Mouse (Mus musculus) CH12.LX (cell line): Measurements from ENCODE around the gene Dnajc28.

ENCODE experiments used
- CTCF ChIP-seq, 2 experiments: IDR thresholded peaks in 1 of 2; conservative IDR thresholded peaks in 1 of 2; 2 replicates each; pipeline ENCODE4 v1.5.1; 2011 to 2012; ENCODE audit warnings: low read depth in 2 of 2, low read length in 2 of 2, improper control_type of control experiment in 1 of 2, inconsistent platforms in 1 of 2, mild to moderate bottlenecking in 1 of 2, moderate library complexity in 1 of 2
- EP300 ChIP-seq: IDR thresholded peaks from 2 replicates; pipeline ENCODE4 v1.6.1; 2011; ENCODE audit warnings: low read length, improper control_type of control experiment
- HCFC1 ChIP-seq: IDR thresholded peaks from 2 replicates; pipeline ENCODE4 v1.6.1; 2012; ENCODE audit warnings: low read depth, mild to moderate bottlenecking, inconsistent platforms, low read length, improper control_type of control experiment
- JUN ChIP-seq: IDR thresholded peaks from 2 replicates; pipeline ENCODE4 v1.6.1; 2011; ENCODE audit warnings: low read depth, mild to moderate bottlenecking, low read length, improper control_type of control experiment, moderate library complexity; ENCODE audit not compliant: insufficient read depth
- MAX ChIP-seq: IDR thresholded peaks from 2 replicates; pipeline ENCODE4 v1.6.1; 2011; ENCODE audit warnings: low read length, improper control_type of control experiment
- POLR2A ChIP-seq: IDR thresholded peaks from 2 replicates; pipeline ENCODE4 v1.6.1; 2011; ENCODE audit warnings: low read depth, mild to moderate bottlenecking, improper control_type of control experiment, low read length
- POLR2AphosphoS2 ChIP-seq: IDR thresholded peaks from 2 replicates; pipeline ENCODE4 v1.6.1; 2011; ENCODE audit warnings: low read depth, low read length, improper control_type of control experiment
- TBP ChIP-seq: conservative IDR thresholded peaks from 2 replicates; pipeline ENCODE4 v1.6.1; 2011; ENCODE audit warnings: low read depth, low read length, improper control_type of control experiment
- USF1 ChIP-seq: IDR thresholded peaks from 2 replicates; pipeline ENCODE4 v1.6.1; 2014; ENCODE audit warnings: low read depth, mild to moderate bottlenecking, inconsistent platforms, low read length, improper control_type of control experiment

DNA sequence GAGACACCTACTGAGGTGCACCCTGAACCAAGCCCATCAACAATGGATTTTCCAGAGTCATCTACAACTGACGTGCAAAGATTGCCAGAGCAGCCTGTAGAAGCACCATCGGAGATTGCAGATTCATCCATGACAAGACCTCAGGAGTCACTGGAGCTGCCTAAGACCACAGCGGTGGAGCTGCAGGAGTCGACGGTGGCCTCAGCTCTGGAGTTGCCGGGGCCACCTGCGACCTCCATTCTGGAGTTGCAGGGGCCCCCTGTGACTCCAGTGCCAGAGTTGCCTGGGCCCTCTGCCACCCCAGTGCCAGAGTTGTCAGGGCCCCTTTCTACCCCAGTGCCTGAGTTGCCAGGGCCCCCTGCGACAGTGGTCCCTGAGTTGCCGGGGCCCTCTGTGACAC lies 36.5 kb upstream of the Dnajc28 start:
- TF ChIP-seq USF1 (no peak), CTCF (conservative IDR thresholded peaks at IDR 0.05 in 1 of 2, IDR thresholded peaks at IDR 0.05 in 1 of 2; ENCODE audit: low read depth in 2 of 2, low read length in 2 of 2) (no peak), MAX (no peak), HCFC1 (no peak), POLR2A (no peak), POLR2AphosphoS2 (no peak; the same call in 1 of the 2 replicates), JUN (no peak), EP300 (no peak), TBP (no peak)
